Mouse (Mus musculus) mouse embryonic stem cell (cell line): ENCODE measurements around the gene St5.

Experiments
- in situ Hi-C, 2 experiments: fragments of 300-500 bp; cut with MboI; formaldehyde crosslinking; loops; 1 replicate in 1 of 2; 3 replicates in 1 of 2; pipeline ENCODE4 v1.14.3; 2019 to 2020; ENCODE audit warnings: low sequenced_read_pairs in 2 of 2, low pct_unique_long_range_greater_than_20kb in 1 of 2, mixed read lengths in 1 of 2; ENCODE audit not compliant: unreplicated experiment in 1 of 2

Gene St5

DNA sequence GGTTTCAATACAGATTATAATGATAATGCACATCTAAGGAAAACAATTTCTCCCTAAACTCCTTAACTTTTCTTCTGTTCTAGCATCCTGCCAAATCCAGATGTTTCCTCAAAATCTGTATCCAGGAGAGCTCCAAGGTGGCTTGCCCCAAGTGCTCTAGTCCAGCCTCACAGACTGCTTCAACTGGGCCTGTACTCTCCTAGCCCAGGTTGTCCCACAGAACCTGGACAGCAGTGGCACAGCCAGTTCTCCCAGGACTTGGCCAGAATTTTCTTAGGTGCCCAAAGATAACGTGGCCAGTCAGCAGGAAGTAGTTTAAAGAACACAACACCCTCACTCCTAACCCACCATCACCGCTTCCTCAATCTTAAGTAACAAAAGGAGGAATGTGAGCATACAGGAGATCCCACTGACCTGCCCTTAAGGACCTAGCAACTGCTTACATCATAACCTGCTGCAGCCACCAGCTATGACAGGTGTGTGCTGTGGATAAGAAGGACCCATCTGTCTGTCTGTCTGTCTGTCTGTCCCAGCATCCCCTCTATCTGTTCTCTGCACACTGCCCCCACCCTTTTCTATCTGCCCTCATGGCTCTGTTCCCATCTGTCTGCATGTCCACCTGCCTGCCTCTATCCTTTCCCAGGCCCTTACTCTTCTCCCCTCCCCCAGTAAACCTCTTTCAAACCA lies 108.4 kb downstream of the St5 start:
- in situ Hi-C loops = no loop called here

DNA sequence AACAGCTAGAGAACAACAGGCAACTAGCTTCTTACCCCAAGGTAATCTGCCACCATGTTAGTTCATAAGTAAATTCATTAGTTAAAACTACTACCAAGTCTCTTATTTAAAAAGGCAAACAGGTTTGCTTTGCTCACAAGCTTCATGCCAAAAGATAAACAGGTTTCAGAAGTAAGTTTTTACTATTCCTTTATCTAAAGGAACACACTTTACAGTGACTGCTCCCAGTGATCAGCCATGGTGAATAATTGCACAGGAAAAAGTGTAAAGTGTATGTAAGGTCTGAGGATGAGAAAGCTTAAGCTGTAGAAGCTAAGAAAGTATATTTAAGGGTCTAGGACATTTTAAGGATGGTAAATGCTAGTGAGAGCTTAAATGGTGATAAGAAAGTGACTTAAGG lies 109.4 kb downstream of the St5 start:
- in situ Hi-C loops = no loop called here

DNA sequence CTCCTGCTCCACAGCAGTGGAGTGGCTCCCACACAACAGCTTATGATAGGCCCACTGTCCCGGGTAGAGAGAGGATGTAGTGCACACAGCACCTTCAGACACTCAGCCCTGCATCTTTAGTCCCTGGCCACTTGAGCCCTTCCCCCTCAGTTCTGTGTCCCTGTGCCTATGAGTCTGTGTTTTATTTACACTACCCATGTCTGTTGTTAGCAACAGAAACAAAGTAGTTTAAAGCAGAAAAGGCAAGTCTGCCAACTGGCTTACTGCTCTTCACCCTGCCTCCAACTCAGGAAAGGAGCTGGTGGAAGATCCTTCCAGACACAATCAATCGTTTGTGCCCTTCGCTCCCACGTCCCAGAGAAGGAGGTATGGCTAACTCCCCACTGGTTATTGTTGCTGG lies 111.2 kb downstream of the St5 start:
- in situ Hi-C loops = no loop called here

DNA sequence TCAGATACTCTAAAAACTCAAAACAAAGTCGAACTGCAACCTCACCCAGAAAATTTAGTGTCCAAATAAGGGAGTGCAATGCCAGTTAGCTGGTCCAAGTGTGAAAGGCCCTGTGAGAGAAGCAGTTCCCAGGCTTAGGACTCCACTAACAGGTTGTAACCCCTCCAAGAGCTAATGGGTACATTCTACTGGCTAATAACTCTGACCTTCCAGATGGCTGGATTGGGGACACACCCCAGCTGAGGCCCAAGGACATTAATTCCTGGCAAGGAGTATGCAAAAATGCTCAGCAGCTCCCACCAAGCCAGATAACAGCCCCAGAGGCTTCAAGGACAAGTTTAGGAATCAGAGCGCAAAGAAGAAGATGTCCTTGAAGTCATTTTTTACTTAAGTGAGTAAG lies 112.8 kb downstream of the St5 start:
- in situ Hi-C loops = no loop called here

DNA sequence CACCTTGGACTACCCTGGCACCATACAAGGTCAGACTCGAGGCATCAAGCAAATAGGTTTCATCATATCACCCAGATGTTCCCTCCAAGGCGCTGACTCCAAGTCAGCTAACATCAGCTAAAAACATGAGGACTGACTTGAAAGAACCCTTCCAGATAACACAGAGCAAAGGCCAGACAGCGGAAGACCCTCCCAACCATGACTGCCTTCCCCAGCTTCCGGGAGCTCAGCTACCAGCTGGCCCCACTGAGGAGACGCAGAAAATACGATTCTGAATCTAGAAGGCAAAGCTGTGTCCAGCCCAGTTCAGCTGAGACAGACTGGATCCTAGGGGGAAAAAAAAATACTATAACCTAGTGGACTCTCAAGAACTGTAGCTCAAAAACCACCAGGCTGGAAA lies 114.4 kb downstream of the St5 start:
- in situ Hi-C loops = no loop called here

DNA sequence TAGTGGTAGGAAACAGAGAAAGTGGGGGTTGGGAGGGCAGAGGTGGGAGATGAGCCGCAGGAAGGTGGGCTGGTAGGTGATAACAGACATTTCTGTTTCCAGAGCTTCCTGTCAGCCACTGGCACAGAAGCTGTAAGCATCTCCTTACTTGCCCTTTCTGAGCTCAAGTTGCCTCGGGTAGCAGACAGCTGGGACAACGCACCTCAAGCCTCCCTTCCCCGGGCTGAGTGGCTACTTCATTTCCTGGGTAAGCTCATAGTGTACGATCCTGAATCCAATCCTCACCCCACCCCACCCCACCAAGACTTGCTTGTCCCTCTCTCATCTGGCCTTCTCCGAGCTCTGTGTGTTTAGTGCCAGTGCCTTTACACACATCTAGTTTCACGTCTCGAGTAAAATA lies 115.3 kb downstream of the St5 start:
- in situ Hi-C loops = no loop called here

DNA sequence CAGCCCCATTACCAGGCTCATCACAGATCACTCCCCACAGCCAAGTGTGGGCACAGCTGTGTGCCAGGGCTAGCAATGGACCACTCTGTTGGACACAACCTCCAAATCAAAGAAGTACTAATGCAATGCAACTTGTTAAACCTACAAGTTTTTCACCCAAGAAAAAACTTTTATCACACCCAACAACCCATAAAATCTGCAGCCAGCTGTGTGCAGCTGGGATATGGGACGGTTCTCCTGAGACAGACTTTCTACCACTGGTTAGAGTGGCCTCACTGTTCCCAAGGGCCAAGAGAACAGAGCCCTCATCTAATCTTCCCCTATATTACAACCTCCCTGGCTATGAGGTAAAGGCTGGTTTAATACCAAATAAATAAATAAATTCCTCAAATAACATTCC lies 118.9 kb downstream of the St5 start:
- in situ Hi-C loops = no loop called here

DNA sequence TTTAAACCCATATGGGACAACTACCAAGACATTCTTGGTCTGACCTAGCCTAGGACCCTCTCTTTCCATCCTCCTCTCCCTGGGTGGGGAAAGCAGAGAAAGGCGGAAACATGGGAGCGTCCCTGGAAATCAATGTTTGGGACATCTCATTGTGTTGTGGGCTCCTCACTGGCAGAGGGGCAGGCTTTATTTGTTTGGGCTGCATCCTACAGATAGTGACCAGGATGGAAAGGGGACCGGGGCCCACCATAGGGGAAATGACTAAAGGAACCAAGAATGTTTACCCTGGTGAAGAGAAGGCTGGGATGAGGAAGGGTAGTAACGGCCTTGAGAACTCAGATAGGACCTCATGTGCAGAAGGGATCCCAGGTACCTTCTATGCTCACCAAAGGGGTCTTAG lies 122.9 kb downstream of the St5 start:
- in situ Hi-C loops = no loop called here

DNA sequence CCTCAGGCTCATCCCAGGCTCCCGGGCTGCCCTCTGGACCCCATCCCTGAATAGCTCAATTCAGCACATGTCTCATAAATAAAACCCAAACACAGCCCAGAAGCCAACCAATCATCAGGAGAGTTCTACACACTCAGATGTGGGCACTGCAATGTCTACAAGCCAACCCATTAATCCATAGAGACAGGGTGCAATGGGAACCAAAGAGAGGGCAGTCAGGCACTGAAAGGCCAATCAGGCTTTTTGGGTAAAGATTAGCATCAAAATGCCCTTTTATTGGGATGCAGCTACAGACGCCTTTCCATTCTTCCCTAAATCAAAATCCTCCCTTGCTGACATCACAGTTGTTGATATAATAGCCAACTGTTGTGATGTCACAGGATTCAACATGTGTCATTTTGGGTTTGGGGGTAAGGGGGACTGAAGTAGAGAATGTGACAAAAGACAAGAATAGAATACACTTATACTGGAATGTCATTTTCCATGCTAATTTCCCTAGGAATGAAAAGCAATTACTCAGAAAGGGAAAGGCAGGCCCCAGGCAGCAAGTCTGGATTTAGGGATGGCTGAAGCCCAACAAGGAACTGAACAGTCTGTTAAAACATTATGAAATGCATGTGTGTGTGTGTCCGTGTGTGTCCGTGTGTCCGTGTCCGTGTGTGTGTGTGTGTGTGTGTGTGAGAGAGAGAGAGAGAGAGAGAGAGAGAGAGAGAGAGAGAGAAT lies 123.7 kb downstream of the St5 start:
- in situ Hi-C loops = no loop called here

DNA sequence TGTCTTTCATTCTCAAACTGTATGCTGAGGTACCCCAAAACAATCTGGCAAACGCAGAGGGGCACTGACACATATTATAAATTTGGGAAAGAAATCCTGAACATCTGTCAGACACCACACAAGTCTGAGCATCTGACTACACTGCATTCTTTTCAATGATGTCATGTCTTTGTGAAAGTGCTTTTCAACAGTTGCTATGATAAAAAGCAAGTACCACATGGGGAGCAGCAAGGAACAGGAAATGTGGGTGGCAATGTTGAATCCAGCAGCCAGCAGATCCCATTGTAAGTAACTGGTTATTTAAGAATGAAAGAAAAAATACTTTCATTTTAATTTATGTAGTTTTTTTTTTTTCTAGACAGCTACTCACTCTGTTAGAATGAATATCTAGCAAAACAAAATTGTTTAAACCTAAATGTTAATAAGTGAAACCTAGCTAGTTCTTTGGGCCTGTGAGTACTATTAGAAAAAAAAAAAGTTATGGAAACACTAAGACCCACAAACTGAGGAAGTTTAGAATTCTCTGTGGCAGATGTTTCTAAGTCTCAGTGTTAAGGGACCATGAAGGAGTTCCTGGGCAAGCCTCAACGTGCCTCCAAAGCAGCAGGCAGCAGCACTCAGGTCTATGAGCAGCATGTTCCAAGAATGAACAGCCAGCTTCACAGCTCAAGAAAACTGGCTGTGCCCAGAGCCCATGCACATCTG lies 124.4 kb downstream of the St5 start:
- in situ Hi-C loops = no loop called here

DNA sequence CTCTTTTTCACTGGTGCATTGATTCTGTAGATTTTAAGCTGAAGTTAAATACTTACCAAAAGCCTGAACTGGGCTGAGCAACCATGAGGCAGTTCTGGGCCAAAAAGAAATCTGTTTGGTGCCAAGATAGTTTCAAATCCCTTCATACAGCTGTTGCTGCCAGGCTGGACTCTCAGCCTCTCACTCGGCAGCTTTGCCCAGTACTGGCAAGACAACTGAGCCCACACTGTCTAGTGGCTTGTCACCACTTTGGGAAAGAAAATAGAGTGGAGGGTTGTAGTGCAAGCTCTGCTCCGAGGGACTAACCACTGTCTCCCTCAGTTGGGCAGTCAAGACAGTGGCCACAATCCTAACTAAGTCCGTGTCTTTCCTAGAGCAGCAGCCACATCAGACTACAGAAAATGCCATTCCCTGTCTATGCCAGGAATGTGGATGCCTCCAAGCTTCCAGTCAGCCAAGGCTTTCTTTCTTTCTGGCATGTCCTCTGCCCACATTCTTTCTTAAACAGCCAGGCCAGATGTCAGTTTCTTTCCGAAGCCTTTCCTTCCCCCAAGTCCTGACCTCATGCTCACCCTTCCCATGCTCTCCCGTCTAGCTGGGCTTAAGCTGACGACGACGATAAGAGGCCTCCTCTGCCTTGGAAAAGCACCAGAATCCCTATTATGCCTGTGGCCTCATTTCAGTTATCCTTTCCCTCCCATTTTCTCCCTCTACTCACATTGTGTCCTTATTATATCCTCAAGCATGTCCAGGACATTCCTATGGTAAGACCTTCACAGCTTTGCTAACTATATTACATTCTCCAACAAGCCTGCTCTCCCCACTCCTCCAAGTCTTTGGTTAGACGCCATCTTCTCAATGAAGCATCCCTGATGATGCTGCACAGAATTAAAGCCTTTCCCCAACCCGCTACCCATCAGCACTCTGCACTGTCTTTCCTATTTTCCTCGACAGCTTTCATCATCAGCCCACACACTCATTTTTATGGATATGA lies 126.8 kb downstream of the St5 start:
- in situ Hi-C loops = no loop called here

DNA sequence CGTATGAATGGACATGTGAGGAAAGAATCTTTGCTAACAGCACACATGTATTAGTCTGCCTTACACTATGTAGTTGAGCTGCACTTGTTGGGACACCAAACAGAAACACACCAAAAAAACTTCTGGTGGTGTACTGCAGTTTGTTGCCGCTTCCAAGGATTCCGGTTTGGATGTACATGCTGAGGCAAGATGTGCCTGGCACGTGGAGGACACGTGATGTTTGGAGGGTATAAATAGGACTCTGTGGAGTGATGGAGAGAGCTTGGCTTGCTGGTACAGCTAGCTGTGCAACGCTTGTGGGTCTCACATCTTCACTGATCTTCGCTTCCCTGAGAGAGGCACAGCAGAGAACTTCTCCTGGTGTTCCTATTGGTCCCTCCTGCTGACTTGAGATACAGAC lies 129.2 kb downstream of the St5 start:
- in situ Hi-C loops = no loop called here

DNA sequence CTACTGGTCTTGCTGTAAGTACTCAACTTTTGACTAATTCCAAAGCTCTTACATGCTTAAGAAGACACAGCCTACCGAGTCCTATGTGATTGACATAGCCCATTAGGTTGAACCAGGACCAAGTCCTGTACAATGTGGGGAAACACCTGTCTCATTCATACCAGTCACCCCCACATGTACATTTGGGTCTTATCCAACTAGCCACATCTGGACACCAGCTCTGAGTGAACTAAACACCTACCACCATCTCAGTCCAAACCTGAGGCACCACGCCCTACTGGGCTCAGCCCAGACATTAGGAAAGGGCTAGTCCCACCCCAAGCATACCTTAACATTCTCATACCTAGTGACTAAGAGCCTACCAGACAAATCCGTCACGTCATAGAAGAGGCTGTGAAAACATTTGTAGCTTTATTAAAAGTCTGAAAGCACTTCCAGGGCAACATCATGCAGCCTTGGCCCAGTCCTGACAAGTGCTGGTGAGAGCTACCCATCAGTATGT lies 135.0 kb downstream of the St5 start:
- in situ Hi-C loops = no loop called here

DNA sequence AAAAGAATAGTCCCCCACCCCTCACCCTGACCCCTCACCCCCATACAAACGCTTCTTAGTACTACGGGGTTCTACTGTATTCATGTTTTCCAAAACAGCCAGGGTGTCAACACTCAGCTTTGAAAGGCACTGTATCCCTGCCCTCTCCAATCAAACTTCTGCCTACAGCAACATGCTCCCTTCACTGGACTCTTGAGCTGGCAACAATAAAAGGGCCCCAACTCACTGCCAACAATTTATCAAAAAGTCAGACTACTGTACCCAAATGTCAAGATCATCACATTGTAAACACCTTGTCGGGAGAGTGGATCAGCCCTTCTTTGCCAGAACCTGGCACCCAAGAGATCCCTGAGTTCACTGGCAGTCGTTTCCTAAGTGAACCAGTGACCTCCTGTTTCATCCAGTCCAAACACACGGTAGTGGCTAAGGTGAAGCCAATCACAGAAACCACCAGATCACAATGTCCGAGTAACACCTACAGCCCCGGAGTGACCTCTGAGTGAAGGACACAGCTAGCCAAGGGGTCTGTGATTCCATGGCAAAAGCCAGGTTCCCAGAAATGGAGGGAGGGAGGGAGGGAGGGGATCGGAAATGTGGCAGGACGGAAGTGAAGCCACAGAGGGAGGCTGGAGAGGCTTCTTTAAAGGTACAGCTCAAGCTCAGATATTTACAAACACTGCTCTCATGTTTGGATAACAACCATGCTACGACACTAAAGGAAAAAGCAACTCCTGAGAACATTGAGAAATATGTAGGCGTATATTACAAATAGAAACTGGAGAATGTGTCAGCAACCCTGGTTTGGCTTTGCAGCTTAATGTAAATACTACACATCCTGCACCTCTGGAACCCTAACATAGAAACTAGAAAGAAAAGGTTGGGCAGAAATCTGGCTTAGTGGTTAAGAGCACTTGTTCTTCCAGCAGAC lies 136.3 kb downstream of the St5 start:
- in situ Hi-C loops = no loop called here

DNA sequence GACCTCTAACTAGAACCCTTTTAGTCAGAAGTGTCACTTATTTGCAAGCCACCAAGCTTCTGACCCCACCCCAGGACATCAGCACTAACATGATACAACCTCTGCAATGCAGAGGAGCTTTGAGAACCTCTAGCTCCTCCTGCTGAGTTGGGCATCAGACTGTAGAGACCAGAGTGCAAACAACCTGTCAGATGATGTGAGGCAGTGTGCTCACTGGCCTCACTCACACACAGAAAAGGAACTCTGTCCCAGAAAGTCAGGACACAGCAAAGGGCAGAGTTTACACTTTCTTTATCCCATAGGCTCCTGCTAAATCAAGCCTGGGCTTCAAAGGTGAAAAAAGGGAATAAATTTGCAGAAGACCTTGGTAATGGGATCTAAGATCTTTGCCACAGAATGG lies 137.1 kb downstream of the St5 start:
- in situ Hi-C loops = no loop called here

DNA sequence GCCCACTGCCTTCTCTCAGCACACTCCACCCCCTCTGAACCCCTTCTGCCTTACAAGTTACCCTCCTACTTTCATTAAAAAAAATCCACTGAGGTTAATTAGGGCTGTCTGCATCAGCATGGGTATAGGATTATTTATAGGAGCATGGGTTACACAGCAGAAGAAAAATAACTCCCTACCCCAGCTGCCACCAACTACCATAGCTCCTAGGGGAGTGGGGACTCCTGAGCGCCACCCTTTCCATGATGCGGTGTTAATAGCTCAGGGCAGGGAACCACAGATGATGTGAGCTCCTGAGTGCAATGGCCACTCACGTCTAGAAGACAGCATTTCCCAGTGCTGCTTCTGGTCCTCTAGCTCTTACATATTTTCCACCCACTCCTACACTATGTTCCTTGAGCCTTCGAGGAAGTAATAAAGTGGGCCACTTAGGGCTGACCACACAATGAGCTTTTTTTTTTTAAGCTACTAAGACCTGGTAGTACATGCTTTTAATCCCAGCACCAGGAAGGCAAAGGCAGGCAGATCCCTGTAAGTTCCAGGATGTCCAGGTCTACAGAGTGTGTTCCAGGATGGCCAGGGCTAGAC lies 139.5 kb downstream of the St5 start:
- in situ Hi-C loops = no loop called here

DNA sequence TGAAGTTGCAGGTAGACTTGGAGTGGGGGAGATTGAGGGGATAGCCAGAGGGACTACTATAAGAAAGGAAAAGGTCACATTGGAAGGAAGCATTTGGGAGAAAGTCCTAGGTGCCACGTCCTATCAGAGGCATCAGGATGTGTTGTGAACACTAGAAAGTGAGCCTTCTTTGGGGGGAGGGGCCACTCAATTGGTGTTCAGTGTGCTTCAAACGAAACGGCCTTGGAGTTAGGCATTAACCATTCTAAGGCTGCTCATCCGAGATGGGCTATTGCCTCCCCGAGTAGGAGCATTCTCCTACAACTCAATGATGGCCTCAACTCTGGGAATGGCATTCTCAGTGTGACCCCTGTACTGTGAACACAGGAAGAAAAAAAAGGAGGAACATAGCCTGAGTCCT lies 140.7 kb downstream of the St5 start:
- in situ Hi-C loops = no loop called here
